Mouse (Mus musculus): ENCODE data around the gene Rhoj.

GRCm38 (mm10) chr12:75350750-75351149 lies 42.6 kb downstream of the Rhoj start:
- TF ChIP-seq CTCF (IDR thresholded peaks at IDR 0.05; ENCODE audit: extremely low read depth, insufficient read length, insufficient replicate concordance, low read depth, low read length) (no peak), POLR2A (IDR thresholded peaks at IDR 0.05; ENCODE audit: low read depth, low read length) (no peak)
